Mouse (Mus musculus) stomach, embryonic 14.5 days (tissue): ENCODE measurements at regions not wholly inside any gene's neighbourhood (a gene's known extent, or its start where the extent isn't known, plus 50 kb on each side); places are given as distances from the start of the nearest gene placed in this dataset.
A peak's percentile ranks its signal among the peaks of the same experiment; 100 is the strongest.

Source experiments
- ATAC-seq: fragments of 200-750 bp; cut with Nextera tagmentation; 2 replicates; pipeline ENCODE4 v1.8.0; 2017; ENCODE audit warnings: low read depth, moderate TSS enrichment; ENCODE audit not compliant: insufficient number of reproducible peaks, insufficient read depth, low FRiP score
- H3K27ac ChIP-seq: fragments of 300-500 bp; sonication (generic); 2 replicates; pipeline ENCODE4 v1.5.1; 2014; ENCODE audit warnings: mild to moderate bottlenecking, low read length, moderate library complexity, mixed read lengths
- H3K27me3 ChIP-seq: fragments of 300-500 bp; sonication (generic); 2 replicates; pipeline ENCODE4 v1.6.1; 2014; ENCODE audit warnings: low read length, control low read depth, mixed read lengths; ENCODE audit not compliant: control insufficient read depth, insufficient read depth
- H3K36me3 ChIP-seq: fragments of 300-500 bp; sonication (generic); 2 replicates; pipeline ENCODE4 v1.6.1; 2014; ENCODE audit warnings: mild to moderate bottlenecking, control low read depth, low read length, moderate library complexity, mixed read lengths; ENCODE audit not compliant: control insufficient read depth, insufficient read depth
- H3K4me1 ChIP-seq: fragments of 300-500 bp; sonication (generic); 2 replicates; pipeline ENCODE4 v1.6.1; 2014; ENCODE audit warnings: low read length, control low read depth, mixed read lengths; ENCODE audit not compliant: control insufficient read depth, insufficient read depth
- H3K4me2 ChIP-seq: fragments of 300-500 bp; sonication (generic); replicated peaks from 2 replicates; pipeline ENCODE4 v1.6.1; 2014; ENCODE audit warnings: low read depth, low read length, control low read depth
- H3K4me3 ChIP-seq: fragments of 300-500 bp; sonication (generic); 2 replicates; pipeline ENCODE4 v1.5.1; 2014; ENCODE audit warnings: low read depth, low read length, control low read depth
- H3K9ac ChIP-seq: fragments of 300-500 bp; sonication (generic); replicated peaks from 2 replicates; pipeline ENCODE4 v1.6.1; 2014; ENCODE audit warnings: low read depth, mild to moderate bottlenecking, control low read depth, low read length, moderate library complexity, mixed read lengths
- H3K9me3 ChIP-seq: fragments of 300-500 bp; sonication (generic); 2 replicates; pipeline ENCODE4 v1.6.1; 2016; ENCODE audit warnings: low read depth, low read length, control low read depth; ENCODE audit not compliant: control insufficient read depth
- WGBS: fragments of 180-500 bp; shearing (Covaris S2); extraction: QIAGEN DNeasy Blood & Tissue Kit; methylation state at CpG from one replicate; pipeline ENCODE4 v1.1.7; 2014; 5-methylcytosine and 5-hydroxymethylcytosine counted together

- no peaks in the 10 kb centered on the region for H3K4me1 ChIP-seq
- H3K36me3 ChIP-seq: no peaks in the 10 kb centered on the region
- H3K27ac ChIP-seq: no peak overlapping the region; the same call in 1 of the 2 replicates
- H3K27me3 ChIP-seq: no peaks in the 10 kb centered on the region
- H3K4me3 ChIP-seq: no peak overlapping the region
- no peak overlapping the region for H3K4me2 ChIP-seq
- H3K9ac ChIP-seq: no peak overlapping the region
- no peaks in the 10 kb centered on the region; the same call in 1 of the 2 replicates for H3K9me3 ChIP-seq
- WGBS: 60% methylated on average over 5 of the region's 5 CpGs
- ATAC-seq: peak; percentile 56; the same call in 1 of the 2 replicates
Measured at GRCm38 (mm10) chr1:89366891-89367290, 87.7 kb upstream of the Agap1 start.

- no peaks in the 10 kb centered on the region for H3K4me1 ChIP-seq
- H3K4me3 ChIP-seq: no peak overlapping the region
- ATAC-seq: no peak
- H3K27ac ChIP-seq: no peak overlapping the region
- H3K27me3 ChIP-seq: no peaks in the 10 kb centered on the region
- H3K36me3 ChIP-seq: no peaks in the 10 kb centered on the region
- H3K4me2 ChIP-seq: no peak overlapping the region
- H3K9me3 ChIP-seq: 0 out of 2 replicates have a peak, but pooled peaks cover 5% of the 10 kb centered on the region
- no peak overlapping the region for H3K9ac ChIP-seq
Measured at GRCm38 (mm10) chr1:89373806-89374205, 80.8 kb upstream of the Agap1 start.

GRCm38 (mm10) chr1:89374271-89374670, 80.3 kb upstream of the Agap1 start:
- WGBS: 92% methylated on average over 2 of the region's 2 CpGs
- no peaks in the 10 kb centered on the region for H3K4me1 ChIP-seq

GRCm38 (mm10) chr1:89382021-89382420, 72.6 kb upstream of the Agap1 start:
- no peak for ATAC-seq
- H3K27ac ChIP-seq: no peak overlapping the region
- no peak overlapping the region for H3K4me3 ChIP-seq
- WGBS: 77% methylated on average over 6 of the region's 6 CpGs
- H3K9ac ChIP-seq: no peak overlapping the region
- H3K4me2 ChIP-seq: no peak overlapping the region
- H3K4me1 ChIP-seq: no peaks in the 10 kb centered on the region
- no peaks in the 10 kb centered on the region for H3K27me3 ChIP-seq
- H3K36me3 ChIP-seq: no peaks in the 10 kb centered on the region
- 0 out of 2 replicates have a peak, but pooled peaks cover 10% of the 10 kb centered on the region for H3K9me3 ChIP-seq

More at GRCm38 (mm10) chr1:89374271-89374670, 80.3 kb upstream of the Agap1 start:
- Histone ChIP-seq H3K4me2 (no peak overlapping the region), H3K9ac (no peak overlapping the region), H3K9me3 (0 out of 2 replicates have a peak, but pooled peaks cover 10% of the 10 kb centered on the region), H3K4me3 (no peak overlapping the region), H3K27me3 (no peaks in the 10 kb centered on the region), H3K27ac (no peak overlapping the region), H3K36me3 (no peaks in the 10 kb centered on the region)
- ATAC-seq: no peak

GRCm38 (mm10) chr1:89385111-89385510, 69.5 kb upstream of the Agap1 start:
- H3K9me3 ChIP-seq: no peaks in the 10 kb centered on the region

GRCm38 (mm10) chr1:89392711-89393110, 61.9 kb upstream of the Agap1 start:
- H3K27me3 ChIP-seq: no peaks in the 10 kb centered on the region
- ATAC-seq: no peak
- no peak overlapping the region for H3K27ac ChIP-seq
- H3K4me2 ChIP-seq: no peak overlapping the region
- no peaks in the 10 kb centered on the region for H3K36me3 ChIP-seq
- no peaks in the 10 kb centered on the region for H3K9me3 ChIP-seq
- no peak overlapping the region for H3K4me3 ChIP-seq
- 79% methylated on average over 4 of the region's 4 CpGs for WGBS
- no peaks in the 10 kb centered on the region for H3K4me1 ChIP-seq
- no peak overlapping the region for H3K9ac ChIP-seq

More at GRCm38 (mm10) chr1:89385111-89385510, 69.5 kb upstream of the Agap1 start:
- WGBS: 63% methylated on average over 6 of the region's 6 CpGs
- Histone ChIP-seq H3K9ac (no peak overlapping the region), H3K4me3 (no peak overlapping the region), H3K4me1 (no peaks in the 10 kb centered on the region), H3K4me2 (no peak overlapping the region), H3K27ac (no peak overlapping the region), H3K36me3 (no peaks in the 10 kb centered on the region), H3K27me3 (no peaks in the 10 kb centered on the region)
- ATAC-seq: no peak

GRCm38 (mm10) chr1:89394471-89394870, 60.1 kb upstream of the Agap1 start:
- 42% methylated on average over 7 of the region's 7 CpGs for WGBS
- Histone ChIP-seq H3K9me3 (no peaks in the 10 kb centered on the region), H3K9ac (no peak overlapping the region), H3K4me1 (no peaks in the 10 kb centered on the region), H3K27ac (no peak overlapping the region), H3K36me3 (no peaks in the 10 kb centered on the region), H3K27me3 (no peaks in the 10 kb centered on the region), H3K4me2 (no peak overlapping the region), H3K4me3 (no peak overlapping the region)
- no peak for ATAC-seq

- Histone ChIP-seq H3K27me3 (no peaks in the 10 kb centered on the region), H3K4me2 (no peak overlapping the region), H3K4me1 (no peaks in the 10 kb centered on the region), H3K9me3 (no peaks in the 10 kb centered on the region), H3K36me3 (no peaks in the 10 kb centered on the region), H3K27ac (no peak overlapping the region), H3K9ac (no peak overlapping the region), H3K4me3 (no peak overlapping the region)
- 69% methylated on average over 10 of the region's 10 CpGs for WGBS
- no peak for ATAC-seq
Measured at GRCm38 (mm10) chr1:89400734-89401202, 53.8 kb upstream of the Agap1 start.

GRCm38 (mm10) chr1:89402513-89403210, 51.9 kb upstream of the Agap1 start:
- H3K27me3 ChIP-seq: no peaks in the 10 kb centered on the region
- H3K36me3 ChIP-seq: no peaks in the 10 kb centered on the region
- H3K9me3 ChIP-seq: no peaks in the 10 kb centered on the region
- H3K4me3 ChIP-seq: no peak overlapping the region
- H3K4me2 ChIP-seq: no peak overlapping the region
- 75% methylated on average over 5 of the region's 5 CpGs for WGBS
- H3K4me1 ChIP-seq: no peaks in the 10 kb centered on the region
- H3K27ac ChIP-seq: no peak overlapping the region
- H3K9ac ChIP-seq: no peak overlapping the region
- no peak for ATAC-seq
